Mouse (Mus musculus) spleen, postnatal 14 days (tissue): ENCODE results near the gene Rtn2.

Source experiments
- DNase-seq, 2 experiments: peaks; one replicate each; pipeline ENCODE4 v3.0.0; 2021 to 2022; ENCODE audit warnings: low spot score in 2 of 2

Rtn2 gene

GRCm38 (mm10) chr7:19300501-19301421 lies 18.3 kb downstream of the Rtn2 start:
- DNase-seq: peak; percentile 60 to 75

- DNase-seq: no peak
Measured at GRCm38 (mm10) chr7:19301461-19302263, 19.2 kb downstream of the Rtn2 start.

GRCm38 (mm10) chr7:19302264-19303045 lies 20.0 kb downstream of the Rtn2 start:
- DNase-seq: no peak

- DNase-seq: no peak
Measured at GRCm38 (mm10) chr7:19303046-19303305, 20.6 kb downstream of the Rtn2 start.

GRCm38 (mm10) chr7:19303770-19304169 lies 21.3 kb downstream of the Rtn2 start:
- DNase-seq: peak; percentile 61 to 77

GRCm38 (mm10) chr7:19304501-19305412 lies 22.3 kb downstream of the Rtn2 start:
- no peak for DNase-seq

- no peak for DNase-seq
Measured at GRCm38 (mm10) chr7:19305413-19305735, 22.9 kb downstream of the Rtn2 start.

- no peak for DNase-seq
Measured at GRCm38 (mm10) chr7:19305796-19306765, 23.7 kb downstream of the Rtn2 start.

GRCm38 (mm10) chr7:19306819-19307738 lies 24.7 kb downstream of the Rtn2 start:
- no peak for DNase-seq

GRCm38 (mm10) chr7:19307739-19308453 lies 25.5 kb downstream of the Rtn2 start:
- peak in 1 of 2 experiments; percentile 37 for DNase-seq

GRCm38 (mm10) chr7:19308454-19309277 lies 26.2 kb downstream of the Rtn2 start:
- DNase-seq: peak; percentile 86 to 90

GRCm38 (mm10) chr7:19309278-19309883 lies 27.0 kb downstream of the Rtn2 start:
- no peak for DNase-seq

- peak; percentile 83 to 90 for DNase-seq
Measured at GRCm38 (mm10) chr7:19309884-19310641, 27.6 kb downstream of the Rtn2 start, which contains the start of gene Fosb. Fosb (minus strand) TSS chr7:19310051.

GRCm38 (mm10) chr7:19311991-19312390 lies 29.6 kb downstream of the Rtn2 start:
- no peak for DNase-seq

- DNase-seq: no peak
Measured at GRCm38 (mm10) chr7:19314033-19314432, 31.6 kb downstream of the Rtn2 start.
